Mouse (Mus musculus) hindbrain, embryonic 15.5 days (tissue): ENCODE results near the gene Ankrd33. TPM values are rescaled to one million over a fixed set of nuclear protein-coding genes. Genes with fewer than 3 reads are reported as not detected.

Experiments used
- ATAC-seq: fragments of 200-750 bp; cut with Nextera tagmentation; 2 replicates; pipeline ENCODE4 v1.8.0; 2017; ENCODE audit warnings: low read depth, moderate number of reproducible peaks, moderate TSS enrichment; ENCODE audit not compliant: low FRiP score
- H3K27ac ChIP-seq: fragments of 300-500 bp; sonication (generic); replicated peaks from 2 replicates; pipeline ENCODE4 v1.5.1; 2015; ENCODE audit warnings: mild to moderate bottlenecking, inconsistent platforms
- H3K27me3 ChIP-seq: fragments of 300-500 bp; sonication (generic); 2 replicates; pipeline ENCODE4 v1.6.1; 2015; ENCODE audit warnings: control low read depth, inconsistent platforms
- H3K36me3 ChIP-seq: fragments of 300-500 bp; sonication (generic); 2 replicates; pipeline ENCODE4 v1.6.1; 2015; ENCODE audit warnings: control low read depth, inconsistent platforms
- H3K4me1 ChIP-seq: fragments of 300-500 bp; sonication (generic); replicated peaks from 2 replicates; pipeline ENCODE4 v1.6.1; 2015; ENCODE audit warnings: control low read depth, inconsistent platforms
- H3K4me2 ChIP-seq: fragments of 300-500 bp; sonication (generic); 2 replicates; pipeline ENCODE4 v1.6.1; 2015; ENCODE audit warnings: moderate library complexity, mild to moderate bottlenecking, inconsistent platforms
- H3K4me3 ChIP-seq: fragments of 300-500 bp; sonication (generic); 2 replicates; pipeline ENCODE4 v1.5.1; 2015; ENCODE audit warnings: mild to moderate bottlenecking, inconsistent platforms
- H3K9ac ChIP-seq: fragments of 300-500 bp; sonication (generic); 2 replicates; pipeline ENCODE4 v1.6.1; 2015; ENCODE audit warnings: inconsistent platforms
- H3K9me3 ChIP-seq: fragments of 300-500 bp; sonication (generic); 2 replicates; pipeline ENCODE4 v1.6.1; 2016; ENCODE audit warnings: control low read depth, inconsistent platforms
- WGBS: fragments of 180-500 bp; shearing (Covaris S2); methylation state at CpG from one replicate; pipeline ENCODE4 v1.1.7; 2015; 5-methylcytosine and 5-hydroxymethylcytosine counted together
- polyA plus RNA-seq: library from polyadenylated mRNA; unstranded; fragments of >200 nt; fragmentation: Nextera tagmentation; extraction: Ambion mirVana; gene quantifications from 2 replicates; pipeline ENCODE4 v1.2.1, GENCODE M21; 2015

Gene Ankrd33
- polyA plus RNA-seq, 1 experiment from 2014 or later = not detected

DNA sequence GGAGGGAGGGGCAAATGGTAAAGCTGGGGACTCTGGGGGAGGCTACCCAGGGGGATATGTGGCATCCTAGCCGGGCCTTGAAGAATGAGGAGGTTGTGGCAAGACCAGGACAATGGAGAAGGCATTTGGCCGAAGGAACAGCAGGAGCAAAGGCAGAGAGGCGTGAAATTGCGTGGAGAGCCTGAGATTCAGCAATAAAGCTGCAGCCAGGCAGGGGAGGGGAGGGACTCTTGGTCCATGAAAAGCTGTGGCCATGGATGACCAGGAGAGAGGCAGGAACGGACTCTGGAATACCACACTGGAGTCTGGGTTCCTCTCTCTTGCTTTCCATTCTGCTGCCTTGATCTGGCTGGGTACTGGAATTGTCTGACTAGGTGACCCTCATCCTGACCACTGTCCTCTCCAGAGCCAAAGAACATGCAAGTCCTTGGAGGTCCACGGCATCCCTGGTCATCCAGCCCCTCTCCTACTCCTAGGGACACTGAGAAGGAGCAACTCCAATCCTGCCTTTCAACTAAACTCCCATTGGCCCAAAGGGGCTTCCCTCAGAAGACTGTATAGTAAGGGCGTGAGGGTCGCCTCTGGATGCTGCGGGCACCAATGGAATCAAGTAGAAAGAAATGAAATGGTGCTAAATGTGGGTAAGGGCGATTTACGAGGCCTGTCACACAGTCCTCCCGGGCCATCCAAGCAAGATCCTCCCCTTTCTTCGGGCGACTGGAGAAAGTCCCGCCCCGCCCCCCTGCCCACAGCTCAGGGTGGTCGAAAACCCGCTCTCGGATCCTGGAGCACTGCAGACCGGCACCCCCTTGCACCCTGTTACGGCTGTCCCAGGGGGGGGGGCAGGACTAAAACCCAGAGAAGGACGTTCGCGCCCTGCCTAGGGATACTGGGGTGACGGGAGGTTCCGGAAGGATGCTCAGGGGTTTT is 39.2 kb upstream of the Ankrd33 start:
- Histone ChIP-seq H3K9ac (peak overlapping the region; percentile 70), H3K4me3 (peak overlapping the region; percentile 68), H3K9me3 (no peaks in the 10 kb centered on the region), H3K27me3 (no peaks in the 10 kb centered on the region), H3K4me2 (peak overlapping the region; percentile 89), H3K4me1 (peaks cover 37% of the 10 kb centered on the region), H3K36me3 (no peaks in the 10 kb centered on the region), H3K27ac (peak overlapping the region; percentile 65)
- 0 out of 2 replicates have a peak, but pooled peaks have one; percentile 16 for ATAC-seq
- 6% methylated on average over 25 of the region's 26 CpGs for WGBS

DNA sequence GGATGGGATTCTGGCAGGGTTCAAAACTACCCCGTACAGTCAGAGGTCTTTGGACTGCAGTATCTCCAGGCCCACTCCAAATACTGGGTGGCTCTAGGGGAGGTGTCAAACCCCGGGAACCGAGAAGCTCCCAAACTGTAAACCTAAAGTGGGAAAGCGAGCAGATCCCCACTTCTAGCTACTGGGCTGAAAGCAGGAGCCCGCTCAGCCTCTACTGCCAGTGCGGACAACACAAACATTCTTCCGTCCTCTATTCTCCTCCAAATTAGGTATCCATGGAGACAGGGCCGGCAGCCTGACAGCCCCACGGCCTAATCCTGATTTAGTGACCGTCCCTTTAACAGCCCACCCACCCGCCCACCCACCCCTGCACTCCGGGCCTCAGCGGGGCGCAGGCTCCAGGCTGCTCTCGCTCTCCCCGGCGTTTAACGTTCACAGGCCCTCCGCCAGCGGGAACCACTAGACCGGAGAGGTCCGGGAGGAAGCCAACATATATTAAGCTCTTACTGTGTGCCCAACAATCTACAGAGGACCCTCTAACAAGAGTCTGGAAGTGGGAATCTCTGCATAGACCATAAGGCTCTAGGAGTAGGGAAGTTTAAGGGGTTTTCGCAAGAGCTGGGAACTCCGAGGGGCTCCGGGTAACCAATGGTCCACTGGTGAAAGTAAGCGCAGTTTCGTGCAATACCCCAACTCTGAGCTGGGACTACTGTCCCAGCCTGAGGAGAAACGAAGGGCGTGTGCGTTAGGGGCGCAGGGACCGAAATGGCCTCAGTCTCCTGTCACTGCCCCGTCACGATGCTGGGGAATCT is 38.3 kb upstream of the Ankrd33 start:
- Histone ChIP-seq H3K36me3 (no peaks in the 10 kb centered on the region), H3K4me3 (peak overlapping the region; percentile 68), H3K27ac (peak overlapping the region; percentile 65), H3K4me2 (peak overlapping the region; percentile 89), H3K9ac (peak overlapping the region; percentile 70), H3K27me3 (no peaks in the 10 kb centered on the region), H3K9me3 (no peaks in the 10 kb centered on the region), H3K4me1 (peaks cover 37% of the 10 kb centered on the region)
- WGBS = 2% methylated on average over 34 of the region's 34 CpGs
- ATAC-seq = peak; percentile 45; the same call in 1 of the 2 replicates

GRCm38 (mm10) chr15:101077813-101078730 is 37.5 kb upstream of the Ankrd33 start, which contains the start of gene Fignl2:
Gene Fignl2, minus strand, starts transcription at chr15:101078567.
- Histone ChIP-seq H3K27ac (peak within 1 kb of the TSS; percentile 65), H3K36me3 (no peaks in the 10 kb centered on the region), H3K4me1 (peaks cover 37% of the 10 kb centered on the region), H3K9me3 (no peaks in the 10 kb centered on the region), H3K27me3 (no peaks in the 10 kb centered on the region), H3K4me3 (peak within 1 kb of the TSS; percentile 68), H3K9ac (peak within 1 kb of the TSS; percentile 70), H3K4me2 (peak within 1 kb of the TSS; percentile 89)
- 0 out of 2 replicates have a peak, but pooled peaks have one; percentile 16 for ATAC-seq
- WGBS = under 1% methylated on average over 39 of the region's 96 CpGs

DNA sequence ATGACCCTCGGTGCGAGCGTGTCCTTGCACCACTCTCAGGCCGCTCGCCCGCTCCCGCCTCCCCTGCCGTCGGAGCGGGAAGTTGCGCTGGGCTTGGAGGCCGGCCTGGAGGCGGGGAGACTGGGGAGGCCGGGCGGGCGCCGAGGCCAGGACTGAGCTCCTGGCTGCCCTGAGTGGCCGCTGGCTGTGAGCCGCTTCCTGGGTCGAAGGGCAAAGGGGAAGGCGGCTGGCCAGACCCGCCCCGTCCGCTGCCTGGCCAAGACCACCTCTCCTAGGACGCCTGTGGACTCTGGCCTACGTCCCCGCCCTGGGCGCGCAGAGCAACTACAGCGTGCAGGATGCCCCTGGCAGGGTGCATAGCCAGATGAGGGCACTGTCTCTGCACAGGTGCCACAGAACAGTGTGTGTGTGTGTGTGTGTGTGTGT is 36.8 kb upstream of the Ankrd33 start:
- H3K4me3 ChIP-seq = peak overlapping the region; percentile 68
- peak overlapping the region; percentile 70 for H3K9ac ChIP-seq
- no peaks in the 10 kb centered on the region for H3K27me3 ChIP-seq
- H3K4me1 ChIP-seq = peaks cover 37% of the 10 kb centered on the region
- H3K4me2 ChIP-seq = peak overlapping the region; percentile 89
- peak overlapping the region; percentile 65 for H3K27ac ChIP-seq
- WGBS = 2% methylated on average over 29 of the region's 30 CpGs
- no peaks in the 10 kb centered on the region for H3K9me3 ChIP-seq
- no peaks in the 10 kb centered on the region for H3K36me3 ChIP-seq
- peak; percentile 64 for ATAC-seq

DNA sequence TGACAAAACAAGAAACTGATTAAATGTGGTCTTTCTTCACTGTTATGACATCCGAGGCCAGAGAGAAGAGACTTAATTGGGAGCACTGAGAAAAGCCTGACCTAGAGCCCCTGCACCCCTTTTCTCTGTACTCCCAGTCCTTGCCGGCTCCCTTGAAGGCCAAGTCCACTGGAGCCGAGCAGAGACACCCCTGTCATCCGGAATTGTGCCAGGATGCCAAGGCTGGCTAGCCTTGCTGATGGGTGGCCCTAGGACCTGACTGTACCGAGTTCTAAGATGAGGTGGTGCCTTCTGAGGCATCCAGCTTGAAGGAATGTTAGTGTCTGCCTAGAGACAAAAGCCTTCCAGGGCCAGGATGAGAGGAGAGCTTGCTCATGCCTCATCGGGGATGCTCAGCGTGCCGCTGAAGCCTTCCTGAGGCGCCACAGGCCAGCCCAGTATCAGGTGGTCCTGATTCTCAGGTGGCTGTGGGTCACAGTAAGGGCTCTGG is 35.5 kb upstream of the Ankrd33 start:
- H3K27me3 ChIP-seq = no peaks in the 10 kb centered on the region
- H3K27ac ChIP-seq = no peak overlapping the region
- 65% methylated on average over 9 of the region's 9 CpGs for WGBS
- no peaks in the 10 kb centered on the region for H3K9me3 ChIP-seq
- no peak overlapping the region for H3K4me2 ChIP-seq
- H3K36me3 ChIP-seq = no peaks in the 10 kb centered on the region
- H3K9ac ChIP-seq = no peak overlapping the region
- no peak overlapping the region for H3K4me3 ChIP-seq
- peaks cover 36% of the 10 kb centered on the region for H3K4me1 ChIP-seq
- no peak for ATAC-seq

DNA sequence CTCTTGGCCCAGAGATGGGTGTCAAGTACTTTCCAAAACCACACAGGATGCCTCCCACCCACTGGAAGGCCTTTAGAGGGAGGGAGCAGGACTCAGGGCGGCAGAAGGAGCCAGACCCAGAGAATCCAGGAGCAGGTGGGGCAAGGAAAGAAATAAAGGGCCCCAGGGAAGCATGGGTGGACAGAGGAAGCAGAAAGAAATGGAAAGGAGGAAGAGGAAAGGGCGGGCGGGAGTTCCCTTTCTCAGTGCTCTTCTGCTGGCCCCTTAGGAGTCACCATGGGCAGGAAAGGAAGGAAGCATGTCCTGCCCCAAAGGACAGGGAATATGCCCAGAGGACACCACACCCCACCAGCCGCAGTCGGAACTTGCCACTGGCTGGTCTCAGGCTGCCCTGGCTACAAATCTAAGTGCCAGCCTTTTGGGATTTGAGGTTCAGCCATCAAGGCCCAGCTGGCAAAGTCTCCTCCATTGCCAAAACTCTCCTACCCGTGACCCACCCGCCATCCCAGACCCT is 34.5 kb upstream of the Ankrd33 start:
- 63% methylated on average over 7 of the region's 7 CpGs for WGBS
- Histone ChIP-seq H3K36me3 (no peaks in the 10 kb centered on the region), H3K9me3 (no peaks in the 10 kb centered on the region), H3K4me2 (no peak overlapping the region), H3K4me3 (no peak overlapping the region), H3K4me1 (peaks cover 26% of the 10 kb centered on the region), H3K9ac (no peak overlapping the region), H3K27ac (no peak overlapping the region), H3K27me3 (no peaks in the 10 kb centered on the region)
- ATAC-seq = no peak

- H3K4me2 ChIP-seq = no peak overlapping the region
- no peaks in the 10 kb centered on the region for H3K36me3 ChIP-seq
- no peak overlapping the region for H3K27ac ChIP-seq
- 58% methylated on average over 4 of the region's 4 CpGs for WGBS
- ATAC-seq = no peak
- no peaks in the 10 kb centered on the region for H3K9me3 ChIP-seq
- no peaks in the 10 kb centered on the region for H3K27me3 ChIP-seq
- peaks cover 15% of the 10 kb centered on the region for H3K4me1 ChIP-seq
- no peak overlapping the region for H3K4me3 ChIP-seq
- H3K9ac ChIP-seq = no peak overlapping the region
Measured at GRCm38 (mm10) chr15:101082236-101082635, 33.3 kb upstream of the Ankrd33 start.

GRCm38 (mm10) chr15:101084499-101084898 is 31.1 kb upstream of the Ankrd33 start:
- H3K4me1 ChIP-seq = peaks cover 6% of the 10 kb centered on the region
- no peak for ATAC-seq
- no peak overlapping the region for H3K4me2 ChIP-seq
- H3K36me3 ChIP-seq = no peaks in the 10 kb centered on the region
- no peak overlapping the region for H3K27ac ChIP-seq
- 83% methylated on average over 10 of the region's 10 CpGs for WGBS
- no peaks in the 10 kb centered on the region for H3K9me3 ChIP-seq
- no peak overlapping the region for H3K4me3 ChIP-seq
- H3K9ac ChIP-seq = no peak overlapping the region
- no peaks in the 10 kb centered on the region for H3K27me3 ChIP-seq

DNA sequence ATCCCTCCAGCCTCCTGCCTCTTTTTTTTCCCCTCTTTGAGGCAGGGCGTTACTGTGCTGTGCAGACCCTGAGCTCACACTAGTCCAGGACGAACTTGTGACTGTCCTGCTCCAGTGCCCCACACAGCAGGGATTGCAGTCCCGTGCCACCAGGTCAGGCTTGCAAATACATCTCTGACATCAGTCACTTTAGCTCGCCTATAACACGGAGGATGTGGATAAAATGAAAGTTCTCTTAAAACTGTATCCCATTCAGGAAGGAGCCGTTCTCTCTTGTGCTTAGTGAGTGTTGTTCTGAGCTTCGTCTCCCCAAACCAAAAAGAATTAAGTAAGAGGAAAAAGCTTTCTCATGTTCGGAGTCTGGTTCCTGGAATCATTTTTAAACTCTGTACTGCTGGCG is 29.1 kb upstream of the Ankrd33 start:
- 67% methylated on average over 9 of the region's 9 CpGs for WGBS
- no peak overlapping the region for H3K27ac ChIP-seq
- no peak overlapping the region for H3K9ac ChIP-seq
- no peak overlapping the region for H3K4me3 ChIP-seq
- H3K9me3 ChIP-seq = no peaks in the 10 kb centered on the region
- peaks cover 6% of the 10 kb centered on the region for H3K4me1 ChIP-seq
- H3K27me3 ChIP-seq = no peaks in the 10 kb centered on the region
- no peaks in the 10 kb centered on the region for H3K36me3 ChIP-seq
- no peak for ATAC-seq
- no peak overlapping the region for H3K4me2 ChIP-seq

GRCm38 (mm10) chr15:101086956-101087355 is 28.6 kb upstream of the Ankrd33 start:
- peaks cover 6% of the 10 kb centered on the region for H3K4me1 ChIP-seq
- H3K36me3 ChIP-seq = no peaks in the 10 kb centered on the region
- 61% methylated on average over 3 of the region's 3 CpGs for WGBS
- ATAC-seq = no peak
- H3K27ac ChIP-seq = no peak overlapping the region
- H3K9ac ChIP-seq = no peak overlapping the region
- no peaks in the 10 kb centered on the region for H3K9me3 ChIP-seq
- no peak overlapping the region for H3K4me3 ChIP-seq
- H3K27me3 ChIP-seq = no peaks in the 10 kb centered on the region
- H3K4me2 ChIP-seq = no peak overlapping the region

DNA sequence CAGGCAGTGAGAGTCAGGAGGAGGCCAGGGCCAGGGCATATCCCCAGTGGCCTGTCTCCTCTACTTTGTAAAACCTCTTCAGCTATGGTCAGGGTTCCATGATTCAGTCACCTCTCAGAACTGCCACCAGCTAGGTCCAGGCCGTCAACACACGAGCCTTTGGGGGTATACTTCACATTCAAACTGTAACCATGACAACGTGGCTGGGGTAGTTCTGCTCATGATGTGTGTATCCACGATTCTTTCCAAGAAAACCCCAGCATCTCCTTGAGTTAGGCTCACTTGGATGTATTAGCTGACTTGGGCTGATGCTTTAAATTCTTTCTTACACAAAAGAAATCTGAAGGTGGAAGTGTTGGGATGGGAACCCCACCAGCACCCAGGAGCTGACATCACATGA is 27.3 kb upstream of the Ankrd33 start:
- H3K27ac ChIP-seq = no peak overlapping the region
- 25% methylated on average over 4 of the region's 4 CpGs for WGBS
- H3K36me3 ChIP-seq = no peaks in the 10 kb centered on the region
- H3K27me3 ChIP-seq = no peaks in the 10 kb centered on the region
- H3K4me3 ChIP-seq = no peak overlapping the region
- H3K9ac ChIP-seq = no peak overlapping the region
- no peak for ATAC-seq
- no peaks in the 10 kb centered on the region for H3K9me3 ChIP-seq
- H3K4me1 ChIP-seq = peaks cover 18% of the 10 kb centered on the region
- no peak overlapping the region for H3K4me2 ChIP-seq
